Mouse (Mus musculus) ES-Bruce4 (cell line): ENCODE measurements at regions not wholly inside any gene's neighbourhood (a gene's known extent, or its start where the extent isn't known, plus 50 kb on each side); places are given as distances from the start of the nearest gene placed in this dataset.

Source experiments
- H3K27ac ChIP-seq: 2 replicates; pipeline ENCODE4 v1.5.1; 2012; ENCODE audit warnings: low read length, inconsistent platforms; ENCODE audit not compliant: insufficient read depth
- H3K27me3 ChIP-seq: 2 replicates; pipeline ENCODE4 v1.6.1; 2012; ENCODE audit warnings: mild to moderate bottlenecking, low read length, inconsistent platforms; ENCODE audit not compliant: control insufficient read depth, poor library complexity, insufficient read depth, severe bottlenecking
- H3K36me3 ChIP-seq: 2 replicates; pipeline ENCODE4 v1.6.1; 2012; ENCODE audit warnings: inconsistent platforms, mild to moderate bottlenecking, low read length, moderate library complexity; ENCODE audit not compliant: control insufficient read depth, poor library complexity, insufficient read depth, severe bottlenecking
- H3K4me1 ChIP-seq: one replicate; pipeline ENCODE4 v1.8.1; 2011; ENCODE audit warnings: low read length; ENCODE audit not compliant: control insufficient read depth, insufficient read depth
- H3K4me3 ChIP-seq: 2 replicates; pipeline ENCODE4 v1.5.1; 2011; ENCODE audit warnings: low read depth, mild to moderate bottlenecking, low read length
- H3K9ac ChIP-seq: 2 replicates; pipeline ENCODE4 v1.6.1; 2012; ENCODE audit warnings: low read depth, mild to moderate bottlenecking, inconsistent platforms; ENCODE audit not compliant: poor library complexity, severe bottlenecking
- H3K9me3 ChIP-seq: replicated peaks from 2 replicates; pipeline ENCODE4 v1.6.1; 2012; ENCODE audit warnings: mild to moderate bottlenecking, low read length, inconsistent platforms; ENCODE audit not compliant: control insufficient read depth, poor library complexity, insufficient read depth, severe bottlenecking
- CTCF ChIP-seq: IDR thresholded peaks from one replicate; pipeline ENCODE4 v1.8.1; 2011; ENCODE audit warnings: low read depth, low read length
- EP300 ChIP-seq: IDR thresholded peaks from 2 replicates; pipeline ENCODE4 v1.6.1; 2011; ENCODE audit warnings: low read depth, low read length; ENCODE audit not compliant: insufficient read depth
- POLR2A ChIP-seq: IDR thresholded peaks from one replicate; pipeline ENCODE4 v1.8.1; 2011; ENCODE audit warnings: low read length; ENCODE audit not compliant: insufficient read depth

GRCm38 (mm10) chr12:12693838-12694777 lies 247.6 kb downstream of the Mycn start:
- H3K4me3 ChIP-seq = no peak overlapping the region
- H3K9ac ChIP-seq = no peak overlapping the region
- no peak overlapping the region for H3K27ac ChIP-seq
- H3K27me3 ChIP-seq = no peaks in the 10 kb centered on the region
- no peaks in the 10 kb centered on the region for H3K36me3 ChIP-seq
- no peaks in the 10 kb centered on the region for H3K9me3 ChIP-seq
- TF ChIP-seq CTCF (no peak), EP300 (no peak), POLR2A (no peak)
- H3K4me1 ChIP-seq = no peaks in the 10 kb centered on the region

- Histone ChIP-seq H3K4me3 (no peak overlapping the region), H3K36me3 (no peaks in the 10 kb centered on the region), H3K9me3 (no peaks in the 10 kb centered on the region), H3K27ac (no peak overlapping the region), H3K27me3 (no peaks in the 10 kb centered on the region), H3K4me1 (peaks cover 2% of the 10 kb centered on the region), H3K9ac (no peak overlapping the region)
- TF ChIP-seq EP300 (no peak), CTCF (no peak), POLR2A (no peak)
Measured at GRCm38 (mm10) chr12:12687376-12687775, 254.3 kb downstream of the Mycn start.

GRCm38 (mm10) chr12:12685217-12685522 lies 256.5 kb downstream of the Mycn start:
- TF ChIP-seq EP300 (no peak), POLR2A (no peak), CTCF (no peak)
- no peaks in the 10 kb centered on the region for H3K27me3 ChIP-seq
- H3K4me3 ChIP-seq = no peak overlapping the region
- H3K27ac ChIP-seq = no peak overlapping the region
- H3K9ac ChIP-seq = no peak overlapping the region
- H3K36me3 ChIP-seq = no peaks in the 10 kb centered on the region
- H3K4me1 ChIP-seq = peaks cover 2% of the 10 kb centered on the region
- H3K9me3 ChIP-seq = no peaks in the 10 kb centered on the region

GRCm38 (mm10) chr12:12684481-12685216 lies 257.1 kb downstream of the Mycn start:
- no peak overlapping the region for H3K27ac ChIP-seq
- TF ChIP-seq CTCF (no peak), EP300 (no peak), POLR2A (no peak)
- H3K4me1 ChIP-seq = peaks cover 2% of the 10 kb centered on the region
- H3K4me3 ChIP-seq = no peak overlapping the region
- H3K27me3 ChIP-seq = no peaks in the 10 kb centered on the region
- H3K36me3 ChIP-seq = no peaks in the 10 kb centered on the region
- no peaks in the 10 kb centered on the region for H3K9me3 ChIP-seq
- H3K9ac ChIP-seq = no peak overlapping the region

GRCm38 (mm10) chr12:12683733-12684470 lies 257.8 kb downstream of the Mycn start:
- Histone ChIP-seq H3K9me3 (no peaks in the 10 kb centered on the region), H3K27ac (no peak overlapping the region), H3K27me3 (no peaks in the 10 kb centered on the region), H3K4me1 (peaks cover 2% of the 10 kb centered on the region), H3K36me3 (no peaks in the 10 kb centered on the region), H3K9ac (no peak overlapping the region), H3K4me3 (no peak overlapping the region)
- TF ChIP-seq POLR2A (no peak), CTCF (no peak), EP300 (no peak)
